Mouse (Mus musculus): ENCODE data around the gene Adam19. TPM values are rescaled to one million over a fixed set of nuclear protein-coding genes. Genes with fewer than 3 reads are reported as not detected.

The Adam19 gene
- polyA plus RNA-seq, 1 experiment = 43.2 TPM

DNA sequence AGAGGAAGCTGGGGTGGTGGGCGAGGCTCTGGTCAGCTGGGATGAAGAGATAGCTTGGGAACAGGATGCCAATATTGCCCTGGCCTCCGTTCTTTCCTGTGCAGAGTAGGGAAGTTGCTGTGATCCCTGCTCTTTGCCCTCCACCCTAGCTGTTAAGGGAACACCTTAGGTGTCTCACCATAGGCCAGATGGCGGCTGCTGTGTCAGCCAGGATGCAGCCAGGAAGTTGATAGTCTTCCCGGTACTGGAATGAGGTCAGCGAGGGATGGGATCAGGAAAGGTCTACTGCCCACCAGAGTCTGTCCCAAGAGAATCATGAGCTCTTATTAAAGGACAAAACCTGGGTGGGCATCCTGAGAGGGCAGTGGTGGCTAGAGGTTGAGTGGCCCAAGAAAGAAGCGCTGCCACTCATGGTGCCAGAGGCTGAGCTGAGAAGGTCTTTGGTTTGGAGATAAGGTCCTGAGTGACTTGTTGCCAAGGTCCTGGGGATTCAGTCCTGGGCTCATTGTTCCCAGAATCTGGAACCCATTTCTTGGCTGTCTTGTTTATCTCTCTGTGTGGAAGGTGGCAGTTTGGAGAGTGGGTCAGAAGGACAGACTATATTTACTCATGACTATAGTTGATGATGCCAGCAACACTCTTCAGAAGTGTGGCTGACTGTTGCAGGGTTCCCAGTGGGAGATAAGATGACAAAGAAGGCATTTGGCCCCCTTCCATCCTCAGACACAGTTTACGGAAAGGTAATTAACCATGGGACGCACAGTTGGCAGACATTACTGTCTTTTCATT, 54.6 kb downstream of the Adam19 start:
- no peak overlapping the region for H3ac ChIP-seq (ENCODE audit: control insufficient read depth, insufficient read length)
- H3K79me2 ChIP-seq (ENCODE audit: control insufficient read depth, insufficient read depth) = no peaks in the 10 kb centered on the region
- no peaks in the 10 kb centered on the region for H3K27me3 ChIP-seq (ENCODE audit: control insufficient read depth, insufficient read depth, insufficient read length)
- peaks cover 29% of the 10 kb centered on the region for H3K36me3 ChIP-seq (ENCODE audit: control insufficient read depth, insufficient read depth)
- no peak for TF ChIP-seq REST (IDR thresholded peaks at IDR 0.05; ENCODE audit: insufficient read depth, insufficient read length)
- no peak for TF ChIP-seq USF1 (IDR thresholded peaks at IDR 0.05; ENCODE audit: low read depth)
- peak; percentile 10 for TF ChIP-seq POLR2AphosphoS2 (IDR thresholded peaks at IDR 0.05; ENCODE audit: insufficient read length, low read depth)
- TF ChIP-seq MYOG (IDR thresholded peaks at IDR 0.05; ENCODE audit: control insufficient read depth in 1 of 3, insufficient read depth in 1 of 3, insufficient read length in 2 of 3, low read depth in 2 of 3) = no peak
- TF ChIP-seq MAX (IDR thresholded peaks at IDR 0.05; ENCODE audit: low read depth) = no peak
- TF ChIP-seq E2F4 (IDR thresholded peaks at IDR 0.05; ENCODE audit: insufficient read depth) = no peak
- no peak overlapping the region for H3K4me3 ChIP-seq
- H3K4me2 ChIP-seq (ENCODE audit: low read depth) = no peak overlapping the region

DNA sequence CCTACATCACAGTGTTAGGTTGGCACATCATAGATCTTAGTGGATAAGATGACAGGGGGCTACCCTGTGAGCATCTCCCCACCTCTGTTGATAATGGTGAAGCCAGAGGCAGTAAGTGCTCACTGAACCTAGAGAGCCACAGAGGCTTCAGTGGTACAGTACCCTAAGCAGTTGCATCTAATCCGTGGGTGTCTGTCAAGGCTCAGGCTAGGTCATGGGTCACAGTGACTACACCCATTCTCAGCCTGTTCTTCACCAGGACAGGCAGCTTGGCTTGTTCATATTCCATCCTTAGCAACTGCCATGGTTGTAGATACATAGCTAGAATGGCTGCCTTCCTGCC, 55.1 kb downstream of the Adam19 start:
- Histone ChIP-seq H3K4me2 (ENCODE audit: low read depth) (no peak overlapping the region), H3K79me2 (ENCODE audit: control insufficient read depth, insufficient read depth) (no peaks in the 10 kb centered on the region), H3ac (ENCODE audit: control insufficient read depth, insufficient read length) (no peak overlapping the region), H3K36me3 (ENCODE audit: control insufficient read depth, insufficient read depth) (peaks cover 29% of the 10 kb centered on the region), H3K4me3 (no peak overlapping the region), H3K27me3 (ENCODE audit: control insufficient read depth, insufficient read depth, insufficient read length) (no peaks in the 10 kb centered on the region)
- TF ChIP-seq POLR2AphosphoS2 (IDR thresholded peaks at IDR 0.05; ENCODE audit: insufficient read length, low read depth) (no peak), E2F4 (IDR thresholded peaks at IDR 0.05; ENCODE audit: insufficient read depth) (no peak), MAX (IDR thresholded peaks at IDR 0.05; ENCODE audit: low read depth) (no peak), SRF (IDR thresholded peaks at IDR 0.05; ENCODE audit: control insufficient read depth, insufficient read length, low read depth) (no peak), USF1 (IDR thresholded peaks at IDR 0.05; ENCODE audit: low read depth) (no peak), TCF3 (IDR thresholded peaks at IDR 0.05; ENCODE audit: insufficient read length, low read depth) (no peak), MYOD1 (IDR thresholded peaks at IDR 0.05; ENCODE audit: control insufficient read depth in 1 of 3, insufficient read length in 2 of 3, low read depth in 2 of 3) (no peak), TCF12 (IDR thresholded peaks at IDR 0.05; ENCODE audit: insufficient read depth, poor library complexity, severe bottlenecking) (no peak), MYOG (IDR thresholded peaks at IDR 0.05; ENCODE audit: control insufficient read depth in 1 of 3, insufficient read depth in 1 of 3, insufficient read length in 2 of 3, low read depth in 2 of 3) (no peak), REST (IDR thresholded peaks at IDR 0.05; ENCODE audit: insufficient read depth, insufficient read length) (no peak), POLR2A (IDR thresholded peaks at IDR 0.05; ENCODE audit: insufficient read length, low read depth) (no peak), CEBPB (IDR thresholded peaks at IDR 0.05; ENCODE audit: insufficient read depth, poor library complexity, severe bottlenecking) (no peak)

DNA sequence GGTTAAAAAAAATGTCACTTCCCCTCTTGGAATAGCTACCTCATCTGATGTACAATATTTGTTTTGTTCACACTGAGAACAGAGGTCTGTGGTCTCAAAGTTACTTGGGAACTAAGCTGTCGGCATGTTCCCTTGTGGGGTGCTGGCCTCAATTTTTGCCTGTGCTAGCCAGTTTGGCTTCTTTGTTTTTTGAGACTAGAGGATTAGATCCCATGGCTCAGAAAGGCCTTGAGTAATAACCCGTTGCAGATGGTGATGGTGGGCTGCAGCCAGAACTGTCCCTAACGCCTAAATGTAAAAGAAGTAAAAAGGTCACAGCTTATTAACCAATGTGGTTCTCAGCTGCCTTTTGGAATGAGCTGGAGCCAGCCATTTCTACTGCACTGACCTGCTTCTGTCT, 57.4 kb downstream of the Adam19 start:
- no peak for TF ChIP-seq POLR2AphosphoS2 (IDR thresholded peaks at IDR 0.05; ENCODE audit: insufficient read length, low read depth)
- Histone ChIP-seq H3K27me3 (ENCODE audit: control insufficient read depth, insufficient read depth, insufficient read length) (no peaks in the 10 kb centered on the region), H3ac (ENCODE audit: control insufficient read depth, insufficient read length) (no peak overlapping the region), H3K79me2 (ENCODE audit: control insufficient read depth, insufficient read depth) (no peaks in the 10 kb centered on the region), H3K36me3 (ENCODE audit: control insufficient read depth, insufficient read depth) (peaks cover 29% of the 10 kb centered on the region), H3K4me2 (ENCODE audit: low read depth) (no peak overlapping the region), H3K4me3 (no peak overlapping the region)

DNA sequence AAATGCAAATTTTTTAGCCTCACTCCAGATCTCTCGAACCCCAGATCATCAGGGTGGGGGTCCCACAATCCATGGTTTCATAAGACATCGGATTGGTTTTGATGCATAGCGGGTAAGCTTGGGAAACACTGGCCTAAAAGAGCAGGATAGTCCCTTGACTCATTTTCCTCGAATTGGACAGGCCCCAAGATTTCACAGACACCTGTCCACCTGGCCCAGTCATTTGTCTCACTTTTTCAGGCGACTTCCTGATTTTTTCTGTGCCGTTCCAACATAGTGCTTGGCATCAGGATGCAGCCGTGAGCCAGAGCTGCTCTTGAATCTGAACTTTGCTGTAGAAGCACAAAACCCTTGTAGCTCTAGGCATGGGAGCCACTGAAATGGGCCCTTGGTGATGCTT, 58.4 kb downstream of the Adam19 start:
- no peaks in the 10 kb centered on the region for H3K27me3 ChIP-seq (ENCODE audit: control insufficient read depth, insufficient read depth, insufficient read length)

DNA sequence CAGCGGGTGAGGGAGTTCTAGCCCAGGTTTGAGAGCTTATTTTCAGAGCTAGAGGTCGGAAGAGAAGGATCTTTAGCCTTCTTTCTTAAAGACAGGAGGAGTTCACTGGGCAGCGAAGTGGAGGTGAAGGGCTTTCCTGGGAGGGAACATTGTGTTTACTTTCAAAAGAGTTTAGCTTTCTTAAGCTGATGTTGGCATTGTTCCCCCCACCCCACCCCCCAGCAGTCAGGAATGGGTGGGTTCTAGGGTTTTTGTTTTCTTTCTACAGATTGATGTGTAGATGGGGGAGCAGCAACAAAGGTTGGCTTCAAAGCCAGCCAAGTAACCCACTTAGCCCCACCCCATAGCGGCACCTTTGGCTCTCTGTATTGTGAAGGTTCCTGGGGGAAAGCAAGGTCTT, 59.2 kb downstream of the Adam19 start:
- H3K4me2 ChIP-seq (ENCODE audit: low read depth) = no peak overlapping the region
- peaks cover 40% of the 10 kb centered on the region for H3K36me3 ChIP-seq (ENCODE audit: control insufficient read depth, insufficient read depth)
- no peaks in the 10 kb centered on the region for H3K27me3 ChIP-seq (ENCODE audit: control insufficient read depth, insufficient read depth, insufficient read length)
- no peak for TF ChIP-seq TCF3 (IDR thresholded peaks at IDR 0.05; ENCODE audit: insufficient read length, low read depth)
- TF ChIP-seq E2F4 (IDR thresholded peaks at IDR 0.05; ENCODE audit: insufficient read depth) = no peak
- TF ChIP-seq MYOG (IDR thresholded peaks at IDR 0.05; ENCODE audit: control insufficient read depth in 1 of 3, insufficient read depth in 1 of 3, insufficient read length in 2 of 3, low read depth in 2 of 3) = no peak
- TF ChIP-seq SRF (IDR thresholded peaks at IDR 0.05; ENCODE audit: control insufficient read depth, insufficient read length, low read depth) = no peak
- no peak for TF ChIP-seq POLR2AphosphoS2 (IDR thresholded peaks at IDR 0.05; ENCODE audit: insufficient read length, low read depth)
- no peak for TF ChIP-seq USF1 (IDR thresholded peaks at IDR 0.05; ENCODE audit: low read depth)
- no peak for TF ChIP-seq REST (IDR thresholded peaks at IDR 0.05; ENCODE audit: insufficient read depth, insufficient read length)
- TF ChIP-seq CEBPB (IDR thresholded peaks at IDR 0.05; ENCODE audit: insufficient read depth, poor library complexity, severe bottlenecking) = no peak
- no peak for TF ChIP-seq MAX (IDR thresholded peaks at IDR 0.05; ENCODE audit: low read depth)
- TF ChIP-seq POLR2A (IDR thresholded peaks at IDR 0.05; ENCODE audit: insufficient read length, low read depth) = no peak
- no peak for TF ChIP-seq TCF12 (IDR thresholded peaks at IDR 0.05; ENCODE audit: insufficient read depth, poor library complexity, severe bottlenecking)
- no peak for TF ChIP-seq MYOD1 (IDR thresholded peaks at IDR 0.05; ENCODE audit: control insufficient read depth in 1 of 3, insufficient read length in 2 of 3, low read depth in 2 of 3)
- no peak overlapping the region for H3ac ChIP-seq (ENCODE audit: control insufficient read depth, insufficient read length)
- H3K79me2 ChIP-seq (ENCODE audit: control insufficient read depth, insufficient read depth) = no peaks in the 10 kb centered on the region
- H3K4me3 ChIP-seq = no peak overlapping the region

More for the DNA sequence above, 58.4 kb downstream of the Adam19 start:
- no peak overlapping the region for H3ac ChIP-seq (ENCODE audit: control insufficient read depth, insufficient read length)
- H3K4me3 ChIP-seq = no peak overlapping the region
- H3K36me3 ChIP-seq (ENCODE audit: control insufficient read depth, insufficient read depth) = peaks cover 39% of the 10 kb centered on the region
- no peaks in the 10 kb centered on the region for H3K79me2 ChIP-seq (ENCODE audit: control insufficient read depth, insufficient read depth)
- H3K4me2 ChIP-seq (ENCODE audit: low read depth) = no peak overlapping the region
- TF ChIP-seq E2F4 (IDR thresholded peaks at IDR 0.05; ENCODE audit: insufficient read depth) = no peak

Data from myocyte (in vitro differentiated cells).